Mouse (Mus musculus) layer of hippocampus, postnatal 25 days (tissue): ENCODE measurements around the gene Zfp740. TPM values are rescaled to one million over a fixed set of nuclear protein-coding genes. Genes with fewer than 3 reads are reported as not detected.
A peak's percentile ranks its signal among the peaks of the same experiment; 100 is the strongest.

Experiments used
- DNase-seq, 2 experiments: peaks; one replicate each; pipeline ENCODE4 v3.0.0; 2022; ENCODE audit warnings: mixed read lengths in 2 of 2, low spot score in 1 of 2; ENCODE audit errors: extremely low spot score in 1 of 2
- total RNA-seq, 2 experiments: library from RNA; stranded (reverse); gene quantifications; 2 replicates each; pipeline ENCODE4 v1.2.3; 2021

Gene Zfp740
- total RNA-seq, 2 experiments from 2014 or later = 66.6 to 70.2 TPM

GRCm38 (mm10) chr15:102245891-102246741, 43.1 kb downstream of the Zfp740 start:
- DNase-seq = peak; percentile 50 to 55

DNA sequence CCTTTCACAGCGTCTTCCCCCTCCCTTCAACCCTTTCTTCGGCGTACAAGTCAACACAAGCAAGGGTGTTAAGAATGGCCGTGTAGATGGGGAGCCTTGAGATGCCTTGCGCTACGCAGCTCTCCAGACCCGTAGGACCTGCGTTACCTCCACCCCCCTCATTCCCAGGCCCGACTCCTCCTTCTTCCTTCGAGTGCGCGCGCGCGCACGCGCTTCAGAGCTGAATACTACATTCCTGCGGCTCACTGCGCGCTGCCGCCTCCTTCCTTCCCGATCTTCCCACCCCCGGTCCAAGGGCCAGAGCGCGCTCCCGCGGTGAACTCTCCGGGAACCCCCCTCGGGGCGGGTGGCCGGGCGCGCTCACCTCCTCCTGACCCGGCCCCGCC, 43.8 kb downstream of the Zfp740 start:
- peak; percentile 70 to 77 for DNase-seq

DNA sequence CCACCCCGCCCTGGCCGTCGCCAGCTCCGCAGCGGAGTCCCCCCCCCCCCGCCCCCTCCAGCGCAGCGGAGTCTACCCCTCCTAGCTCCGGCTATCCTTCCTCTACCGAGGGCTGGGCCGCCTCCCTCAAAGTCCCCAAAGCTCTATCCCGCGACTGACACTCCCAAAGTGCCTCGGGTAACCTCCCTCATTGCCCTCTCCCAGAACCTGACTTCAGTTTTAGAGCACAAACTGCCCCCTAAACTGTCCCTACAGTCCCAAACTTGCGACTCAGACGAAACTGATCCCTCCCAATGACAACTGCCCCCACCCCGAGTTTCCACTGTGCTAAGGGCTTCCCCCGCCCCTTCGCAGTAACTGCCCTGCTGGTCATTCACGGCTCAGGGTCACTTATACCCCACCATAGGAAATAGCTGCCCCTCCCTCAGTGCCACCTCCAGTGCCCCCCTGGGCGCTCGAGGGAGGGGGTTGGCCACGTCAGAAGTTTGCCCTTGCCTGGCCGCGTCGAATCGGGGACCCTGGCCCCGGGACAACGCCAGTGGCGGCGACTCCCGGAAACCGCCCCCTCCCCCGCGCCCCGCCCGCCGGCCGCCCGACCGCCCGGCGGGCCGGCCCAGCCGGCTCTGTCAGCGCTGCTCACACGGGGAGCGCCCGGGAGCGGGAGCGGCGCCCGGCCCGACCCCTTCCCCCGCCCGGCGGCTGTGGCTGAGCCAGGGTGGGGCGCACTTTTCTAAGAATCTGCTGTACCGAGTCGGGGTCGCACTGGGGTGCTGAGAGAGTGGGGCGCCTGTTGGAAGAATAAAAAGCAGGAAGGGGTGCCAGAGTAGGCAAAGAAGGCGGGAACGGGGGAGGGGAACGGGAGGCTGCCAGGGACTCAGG, 44.4 kb downstream of the Zfp740 start:
- peak; percentile 33 to 44 for DNase-seq

DNA sequence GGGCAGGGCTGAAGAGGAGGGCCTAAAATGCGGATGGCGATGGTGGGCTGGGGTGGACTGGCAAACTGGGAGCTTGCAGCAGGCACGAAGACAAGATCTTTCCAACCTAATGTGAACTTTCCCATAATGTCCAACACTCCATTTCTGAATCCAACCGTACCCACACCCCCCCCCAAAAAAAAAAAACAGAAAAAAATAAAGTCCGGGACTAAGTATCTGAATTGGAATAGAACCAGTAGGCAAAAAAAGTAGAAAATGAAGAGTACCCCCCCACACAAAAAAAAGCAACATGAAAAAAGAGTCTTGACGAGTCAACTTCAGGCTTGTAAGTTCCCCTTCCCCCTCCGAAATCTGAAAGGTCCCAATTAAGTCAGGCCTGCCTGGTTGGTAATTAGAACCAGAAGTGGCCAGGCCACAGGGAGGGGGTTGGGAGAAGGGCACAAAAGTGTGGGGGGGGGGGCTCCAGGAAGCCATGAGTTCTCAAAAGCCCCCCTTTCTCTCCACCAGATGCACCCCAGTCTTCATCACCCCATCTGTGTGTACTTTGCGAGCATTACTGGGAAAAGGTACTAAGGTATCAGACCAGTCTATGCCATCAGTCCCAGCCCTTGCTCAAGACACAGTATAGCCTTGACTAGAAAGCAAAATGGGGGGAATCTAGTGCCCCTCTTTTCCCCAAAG, 45.2 kb downstream of the Zfp740 start:
- DNase-seq = no peak

- DNase-seq = no peak
These were observed 45.8 kb downstream of the Zfp740 start for GRCm38 (mm10) chr15:102248812-102249191.

DNA sequence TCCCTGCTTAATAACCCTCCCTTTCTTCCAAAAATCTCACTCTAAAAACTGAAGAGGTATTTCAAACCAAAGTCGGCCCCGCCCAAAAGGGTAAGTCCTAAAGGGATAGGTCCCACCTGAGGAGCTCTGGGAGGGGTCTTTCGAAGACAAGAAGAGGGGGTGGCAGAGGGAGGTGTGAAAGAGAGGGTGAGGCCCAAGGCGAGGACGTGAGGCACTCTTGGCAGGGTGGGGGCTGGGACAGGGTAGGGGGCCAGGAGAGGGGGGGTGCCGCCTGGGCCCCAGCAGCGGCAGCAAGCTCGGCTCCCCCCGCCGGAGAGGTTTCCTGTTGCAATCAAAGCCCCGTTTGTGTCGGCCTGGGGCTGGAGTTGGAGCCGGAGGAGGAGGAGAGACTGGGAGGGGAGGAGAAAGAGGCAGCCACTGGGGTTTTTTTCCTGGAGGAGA, 46.2 kb downstream of the Zfp740 start:
- DNase-seq = no peak

DNA sequence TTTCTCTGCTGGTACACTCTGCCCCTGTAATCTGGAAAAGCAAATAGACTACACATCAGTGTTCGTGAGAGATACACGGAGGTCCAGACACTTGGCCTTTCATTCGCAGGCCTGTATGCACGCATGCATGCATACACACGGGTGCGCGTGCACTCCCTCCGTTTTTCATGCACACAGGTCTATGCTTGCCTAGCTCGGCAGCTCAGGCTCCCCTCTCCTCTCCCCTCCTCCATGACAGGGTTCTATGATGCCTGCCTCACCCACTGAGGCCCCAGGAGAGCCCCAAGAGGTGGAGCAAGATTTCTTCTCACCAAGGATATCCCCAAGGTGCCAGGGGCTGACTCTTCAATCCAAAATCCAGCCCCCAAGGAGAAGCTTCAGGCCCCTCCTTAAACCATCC, 46.9 kb downstream of the Zfp740 start:
- no peak for DNase-seq

- no peak for DNase-seq
These were observed 47.5 kb downstream of the Zfp740 start for GRCm38 (mm10) chr15:102250521-102250920.

DNA sequence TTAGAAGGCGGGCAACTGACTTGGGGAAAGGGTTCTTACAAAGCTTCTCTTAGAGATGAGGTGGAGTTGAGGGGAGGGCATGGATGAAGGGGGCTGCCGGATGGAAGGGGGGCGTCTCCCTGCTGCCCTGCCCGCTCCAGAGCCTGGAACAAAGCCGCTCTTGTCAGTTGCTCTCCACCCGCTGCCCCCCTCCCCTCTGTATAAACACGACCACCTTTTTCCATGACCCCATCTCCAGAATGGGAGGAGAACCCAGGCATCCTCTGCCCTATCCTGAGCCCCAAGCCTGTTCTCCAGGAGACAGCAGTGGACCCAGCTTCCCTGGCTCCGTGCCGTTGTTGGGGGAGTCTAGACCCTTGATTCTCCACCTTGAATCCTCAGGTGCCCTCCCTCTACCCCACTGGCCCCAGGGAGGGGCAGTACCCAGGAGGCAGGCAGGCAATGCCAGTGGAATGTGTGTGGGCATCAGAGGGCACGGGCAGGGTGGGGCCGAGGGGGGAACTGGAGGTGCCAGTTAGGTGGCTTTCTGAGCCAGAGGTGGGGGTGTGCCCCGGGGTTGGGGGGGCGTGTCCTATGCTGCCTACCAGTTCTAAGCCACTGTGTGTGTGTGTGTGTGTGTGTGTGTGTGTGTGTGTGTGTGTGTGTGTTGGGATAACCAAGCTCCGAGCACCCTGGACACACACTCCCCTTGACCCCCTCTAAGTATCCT, 52.7 kb downstream of the Zfp740 start:
- no peak for DNase-seq

DNA sequence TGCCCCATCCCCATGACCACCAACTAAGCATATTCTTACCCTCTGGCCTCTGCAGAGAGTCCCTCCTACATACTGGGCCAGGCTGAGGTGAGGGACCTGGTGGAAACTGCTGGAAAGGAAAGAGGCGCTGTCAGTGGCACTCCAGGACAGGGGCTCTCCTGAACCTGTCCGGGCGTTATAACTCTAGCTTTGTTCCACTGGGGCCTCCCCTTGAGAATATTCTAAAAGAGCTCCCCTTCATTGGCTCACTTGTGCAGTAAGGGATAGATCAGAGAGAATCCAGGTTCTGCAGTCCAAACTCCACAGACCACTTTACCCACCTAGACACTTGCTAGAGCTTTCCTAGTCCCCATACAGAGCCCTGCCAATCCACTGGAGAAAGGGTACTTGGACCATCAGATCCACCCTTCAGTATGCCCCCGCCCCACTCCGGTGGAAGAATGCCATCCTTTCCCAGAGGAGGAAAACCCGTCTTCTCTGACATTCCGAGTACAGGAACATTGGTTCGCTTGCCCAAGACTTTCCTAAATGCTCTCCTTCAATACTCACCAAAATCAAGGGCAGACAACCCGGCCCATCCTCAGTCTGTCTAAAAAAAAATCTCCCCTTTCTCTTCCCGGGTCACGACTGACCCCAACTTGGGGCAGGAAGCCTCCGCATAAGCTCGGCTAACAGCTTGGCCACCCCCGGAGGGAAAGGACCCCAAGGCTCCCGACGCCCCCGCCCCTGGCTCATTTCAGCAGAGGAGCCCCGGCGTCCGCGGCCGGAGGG, 53.6 kb downstream of the Zfp740 start:
- no peak for DNase-seq

- no peak for DNase-seq
These were observed 54.4 kb downstream of the Zfp740 start, which contains the start of gene Rarg for GRCm38 (mm10) chr15:102257202-102258075. TSS of gene Rarg (minus strand) at chr15:102257517.

- no peak for DNase-seq
These were observed 55.0 kb downstream of the Zfp740 start for GRCm38 (mm10) chr15:102258076-102258470.

- no peak for DNase-seq
These were observed 55.7 kb downstream of the Zfp740 start for GRCm38 (mm10) chr15:102258581-102259253.

- DNase-seq = no peak
These were observed 59.5 kb downstream of the Zfp740 start for GRCm38 (mm10) chr15:102262582-102262981.

DNA sequence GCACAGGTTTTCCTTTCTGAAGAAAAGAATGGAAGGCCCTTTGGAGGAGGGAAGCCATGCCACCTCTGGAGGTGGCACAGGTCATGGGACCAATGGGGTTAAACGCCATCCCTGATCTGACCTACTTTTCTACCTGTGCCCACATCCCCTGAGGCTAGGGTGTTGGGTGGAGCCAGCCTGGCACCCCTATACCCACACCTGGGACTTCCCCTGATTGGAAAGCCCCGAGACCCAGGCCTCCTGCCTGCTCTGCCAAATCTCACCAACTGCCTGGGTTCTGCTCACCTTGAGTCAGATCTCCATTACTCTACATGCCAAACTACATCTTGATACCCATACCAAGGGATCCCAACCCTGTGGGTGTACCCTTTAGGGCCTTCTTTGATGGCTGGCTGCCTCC, 60.0 kb downstream of the Zfp740 start:
- DNase-seq = no peak
